Mouse (Mus musculus) heart, embryonic 11.5 days (tissue): Measurements from ENCODE around the gene Fam208b. TPM values are rescaled to one million over a fixed set of nuclear protein-coding genes. Genes with fewer than 3 reads are reported as not detected.

Experiments
- ATAC-seq: fragments of 200-750 bp; cut with Nextera tagmentation; replicated peaks from 2 replicates; pipeline ENCODE4 v1.8.0; 2017; ENCODE audit warnings: moderate library complexity; ENCODE audit not compliant: insufficient number of reproducible peaks, low FRiP score, low TSS enrichment
- H3K27ac ChIP-seq: fragments of 300-500 bp; sonication (generic); 2 replicates; pipeline ENCODE4 v1.5.1; 2014; ENCODE audit warnings: mild to moderate bottlenecking, low read depth, low read length
- H3K27me3 ChIP-seq: fragments of 300-500 bp; sonication (generic); 2 replicates; pipeline ENCODE4 v1.6.1; 2014; ENCODE audit warnings: mild to moderate bottlenecking, low read length, mixed read lengths; ENCODE audit not compliant: control insufficient read depth, insufficient read depth
- H3K36me3 ChIP-seq: fragments of 300-500 bp; sonication (generic); 2 replicates; pipeline ENCODE4 v1.6.1; 2014; ENCODE audit warnings: mild to moderate bottlenecking, low read length, moderate library complexity, mixed read lengths; ENCODE audit not compliant: control insufficient read depth, insufficient read depth
- H3K4me1 ChIP-seq: fragments of 300-500 bp; sonication (generic); 2 replicates; pipeline ENCODE4 v1.6.1; 2014; ENCODE audit warnings: low read length; ENCODE audit not compliant: control insufficient read depth, insufficient read depth
- H3K4me2 ChIP-seq: fragments of 300-500 bp; sonication (generic); 2 replicates; pipeline ENCODE4 v1.6.1; 2014; ENCODE audit warnings: mild to moderate bottlenecking, moderate library complexity
- H3K4me3 ChIP-seq: fragments of 300-500 bp; sonication (generic); 2 replicates; pipeline ENCODE4 v1.5.1; 2014; ENCODE audit warnings: low read depth, low read length
- H3K9ac ChIP-seq: fragments of 300-500 bp; sonication (generic); 2 replicates; pipeline ENCODE4 v1.6.1; 2014; ENCODE audit warnings: mild to moderate bottlenecking, low read depth, low read length, moderate library complexity
- H3K9me3 ChIP-seq: fragments of 300-500 bp; sonication (generic); replicated peaks from 2 replicates; pipeline ENCODE4 v1.6.1; 2016; ENCODE audit warnings: low read length; ENCODE audit not compliant: control insufficient read depth
- WGBS: fragments of 180-500 bp; shearing (Covaris S2); extraction: QIAGEN DNeasy Blood & Tissue Kit; methylation state at CpG from one replicate; pipeline ENCODE4 v1.1.7; 2014; ENCODE audit not compliant: insufficient replicate concordance; 5-methylcytosine and 5-hydroxymethylcytosine counted together
- polyA plus RNA-seq: library from polyadenylated mRNA; unstranded; fragments of >200 nt; fragmentation: Nextera tagmentation; extraction: Ambion mirVana; gene quantifications from 2 replicates; pipeline ENCODE4 v1.2.1, GENCODE M21; 2014

Fam208b gene
- polyA plus RNA-seq, 1 experiment from 2014 or later = 16.0 TPM

DNA sequence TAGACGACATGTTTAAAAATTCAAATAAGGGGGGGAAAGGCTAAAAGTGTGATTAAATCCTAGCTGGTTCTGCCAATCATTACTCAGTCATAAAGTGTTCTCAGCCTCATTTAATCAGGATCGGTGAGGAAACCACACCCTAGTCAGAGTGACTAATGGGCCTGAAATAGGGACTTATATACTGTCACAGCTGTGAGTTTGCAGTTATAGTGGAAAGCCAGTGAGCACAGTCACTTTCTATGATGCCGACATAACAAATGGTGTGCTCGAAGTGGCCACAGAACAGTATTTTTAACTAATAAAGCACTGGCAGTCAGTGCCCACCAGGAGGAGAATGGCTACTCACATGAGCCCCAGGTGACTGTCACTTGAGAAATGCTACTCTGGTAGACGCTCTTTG lies 66.0 kb downstream of the Fam208b start:
- 68% methylated on average over 5 of the region's 5 CpGs for WGBS
- peaks cover 20% of the 10 kb centered on the region for H3K4me1 ChIP-seq
- H3K9me3 ChIP-seq = no peaks in the 10 kb centered on the region
- H3K4me2 ChIP-seq = no peak overlapping the region
- no peaks in the 10 kb centered on the region for H3K27me3 ChIP-seq
- no peak overlapping the region for H3K4me3 ChIP-seq
- ATAC-seq = no peak
- 0 out of 2 replicates have a peak, but pooled peaks cover 2% of the 10 kb centered on the region for H3K36me3 ChIP-seq
- no peak overlapping the region for H3K9ac ChIP-seq
- H3K27ac ChIP-seq = no peak overlapping the region

DNA sequence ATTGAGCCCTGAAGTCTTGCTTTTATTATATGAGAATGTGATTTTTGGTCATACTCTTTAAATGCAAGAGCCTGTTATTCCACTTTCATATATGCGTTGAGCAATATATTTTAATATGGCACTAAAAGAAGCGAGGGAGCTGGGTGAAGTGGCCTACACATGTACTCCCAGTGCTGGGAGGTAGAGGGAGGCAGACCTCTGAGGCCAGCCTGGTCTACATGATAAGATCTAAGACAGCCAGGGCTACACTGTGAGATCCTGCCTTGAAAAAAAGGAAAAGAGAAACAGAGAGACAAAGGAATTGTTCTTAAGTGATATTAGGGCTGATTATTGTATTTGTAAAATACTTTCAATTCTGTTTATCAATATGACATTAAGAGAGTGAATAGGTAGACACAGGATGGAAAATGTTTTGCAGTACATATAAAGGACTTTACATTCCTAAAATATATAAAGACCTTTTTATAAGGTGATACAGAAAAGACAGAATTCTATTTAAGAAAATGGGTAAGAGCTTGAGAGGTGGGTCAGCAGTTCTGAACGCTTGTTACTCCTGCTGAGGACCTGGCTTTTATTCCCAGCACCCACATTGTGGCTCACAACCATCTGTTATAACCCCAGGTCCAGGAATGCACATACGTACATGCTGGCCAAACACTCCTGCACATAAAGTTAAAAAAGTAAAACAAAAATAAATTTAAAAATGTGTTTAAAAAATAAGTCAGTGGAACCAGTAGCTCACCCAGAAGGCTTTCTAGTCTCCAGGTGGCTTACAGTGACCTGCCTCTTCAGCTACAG lies 66.6 kb downstream of the Fam208b start:
- Histone ChIP-seq H3K9me3 (no peaks in the 10 kb centered on the region), H3K4me2 (no peak overlapping the region), H3K27me3 (no peaks in the 10 kb centered on the region), H3K4me3 (no peak overlapping the region), H3K36me3 (0 out of 2 replicates have a peak, but pooled peaks cover 2% of the 10 kb centered on the region), H3K9ac (no peak overlapping the region), H3K4me1 (peaks cover 25% of the 10 kb centered on the region), H3K27ac (no peak overlapping the region)
- no peak for ATAC-seq
- 89% methylated on average over 4 of the region's 4 CpGs for WGBS

- no peaks in the 10 kb centered on the region for H3K27me3 ChIP-seq
- H3K36me3 ChIP-seq = no peaks in the 10 kb centered on the region
- H3K4me1 ChIP-seq = peaks cover 23% of the 10 kb centered on the region
- WGBS = 89% methylated on average over 2 of the region's 2 CpGs
- H3K27ac ChIP-seq = no peak overlapping the region
- H3K4me2 ChIP-seq = 0 out of 2 replicates have a peak overlapping the region, but pooled peaks have one; percentile 3
- H3K4me3 ChIP-seq = no peak overlapping the region
- no peak for ATAC-seq
- no peak overlapping the region for H3K9ac ChIP-seq
- H3K9me3 ChIP-seq = no peaks in the 10 kb centered on the region
Measured at GRCm38 (mm10) chr13:3541159-3541782, 69.6 kb downstream of the Fam208b start.

- Histone ChIP-seq H3K27me3 (no peaks in the 10 kb centered on the region), H3K9me3 (no peaks in the 10 kb centered on the region), H3K9ac (no peak overlapping the region), H3K36me3 (no peaks in the 10 kb centered on the region), H3K4me3 (peak overlapping the region; percentile 86; the same call in 1 of the 2 replicates), H3K4me2 (peak overlapping the region; percentile 81), H3K27ac (no peak overlapping the region), H3K4me1 (peaks cover 17% of the 10 kb centered on the region)
- WGBS = 68% methylated on average over 2 of the region's 2 CpGs
- ATAC-seq = no peak
Measured at GRCm38 (mm10) chr13:3540166-3540565, 70.7 kb downstream of the Fam208b start.

- ATAC-seq = no peak
- 6% methylated on average over 15 of the region's 15 CpGs for WGBS
- peaks cover 14% of the 10 kb centered on the region for H3K4me1 ChIP-seq
- H3K27ac ChIP-seq = peak overlapping the region; percentile 99; the same call in 1 of the 2 replicates
- peak overlapping the region; percentile 86 for H3K4me3 ChIP-seq
- H3K27me3 ChIP-seq = no peaks in the 10 kb centered on the region
- H3K9ac ChIP-seq = peak overlapping the region; percentile 98
- no peaks in the 10 kb centered on the region for H3K9me3 ChIP-seq
- H3K36me3 ChIP-seq = no peaks in the 10 kb centered on the region
- peak overlapping the region; percentile 81 for H3K4me2 ChIP-seq
Measured at GRCm38 (mm10) chr13:3538969-3539562, 71.8 kb downstream of the Fam208b start.

DNA sequence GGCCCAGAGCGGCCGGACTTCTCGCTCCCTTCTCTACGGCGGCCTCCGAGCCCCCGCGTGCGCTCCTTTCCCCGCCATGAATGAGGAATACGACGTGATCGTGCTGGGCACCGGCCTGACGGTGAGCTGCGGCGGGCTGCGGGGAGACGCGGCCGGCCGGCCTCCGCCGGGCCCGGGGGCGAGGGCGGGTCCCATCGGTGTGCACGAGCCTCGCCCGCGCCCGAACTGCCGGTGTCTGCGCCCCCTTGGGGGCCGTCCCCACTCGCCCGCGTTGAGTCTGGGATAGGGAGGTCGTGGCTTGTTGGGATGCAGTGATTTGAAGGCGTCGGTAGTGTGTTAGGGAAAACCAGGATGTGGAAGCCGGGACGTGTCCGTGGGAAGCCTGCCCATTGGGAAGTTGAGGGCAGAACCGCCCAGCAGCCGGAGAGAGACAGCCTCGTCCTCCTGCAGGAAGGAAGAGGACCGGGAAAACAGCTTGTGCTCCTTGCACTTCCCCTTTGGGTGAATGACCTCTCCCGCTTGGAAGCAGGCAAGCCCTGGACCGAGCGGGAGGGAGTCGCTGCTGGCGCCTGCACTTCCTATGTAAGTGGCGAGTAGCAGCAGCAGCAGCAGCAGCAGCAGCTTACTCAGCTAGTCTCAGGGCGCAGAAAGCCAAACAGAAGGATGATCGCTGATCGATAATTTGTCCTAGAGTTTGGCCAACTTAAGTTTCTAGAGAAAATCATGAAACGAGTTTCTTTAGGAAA lies 72.5 kb downstream of the Fam208b start:
- H3K27me3 ChIP-seq = no peaks in the 10 kb centered on the region
- peak overlapping the region; percentile 99 for H3K27ac ChIP-seq
- H3K9ac ChIP-seq = peak overlapping the region; percentile 98
- no peaks in the 10 kb centered on the region for H3K36me3 ChIP-seq
- H3K4me3 ChIP-seq = peak overlapping the region; percentile 86
- under 1% methylated on average over 59 of the region's 59 CpGs for WGBS
- H3K9me3 ChIP-seq = no peaks in the 10 kb centered on the region
- peaks cover 14% of the 10 kb centered on the region for H3K4me1 ChIP-seq
- H3K4me2 ChIP-seq = peak overlapping the region; percentile 81
- peak; percentile 67 for ATAC-seq

DNA sequence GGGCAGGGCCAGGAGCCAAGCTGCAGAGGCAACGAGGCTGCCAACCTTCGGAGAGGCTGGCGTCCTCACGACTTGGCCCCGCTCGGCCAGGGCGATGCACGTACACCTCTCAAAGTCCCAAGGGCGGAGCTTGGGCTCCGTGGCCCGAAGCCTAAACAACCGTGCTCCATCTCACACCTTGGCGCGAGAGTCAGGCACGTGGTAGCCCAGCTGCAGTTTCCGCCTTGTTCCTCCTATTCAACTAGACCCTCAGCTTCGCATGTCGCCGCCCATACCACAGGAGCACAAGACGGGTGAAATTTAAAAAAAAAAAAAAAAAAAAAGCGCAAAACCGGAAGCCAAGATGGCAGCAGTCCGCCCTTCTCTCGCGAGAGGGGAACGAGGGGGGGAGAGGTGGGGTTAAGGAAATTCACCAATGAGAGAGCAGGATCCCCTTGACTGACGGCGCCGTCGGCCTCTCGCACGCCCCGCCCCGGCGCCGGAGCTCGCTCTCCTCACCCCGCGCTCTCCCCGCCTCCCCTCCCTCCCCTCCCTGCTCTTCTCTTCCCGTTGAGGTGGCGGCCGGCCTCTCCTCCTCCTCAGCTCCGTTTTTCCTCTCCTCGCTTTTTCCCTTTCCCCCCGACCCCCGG lies 73.2 kb downstream of the Fam208b start, which contains the start of gene Gdi2:
Gene Gdi2 (plus strand): TSS at position 470 of the 629 bp plus-strand sequence.
- Histone ChIP-seq H3K36me3 (no peaks in the 10 kb centered on the region), H3K9ac (peak within 1 kb of the TSS; percentile 98), H3K4me3 (peak within 1 kb of the TSS; percentile 86), H3K27me3 (no peaks in the 10 kb centered on the region), H3K4me2 (peak within 1 kb of the TSS; percentile 81), H3K27ac (peak within 1 kb of the TSS; percentile 99), H3K9me3 (no peaks in the 10 kb centered on the region), H3K4me1 (peaks cover 14% of the 10 kb centered on the region)
- 1% methylated on average over 30 of the region's 47 CpGs for WGBS
- ATAC-seq = peak; percentile 99

DNA sequence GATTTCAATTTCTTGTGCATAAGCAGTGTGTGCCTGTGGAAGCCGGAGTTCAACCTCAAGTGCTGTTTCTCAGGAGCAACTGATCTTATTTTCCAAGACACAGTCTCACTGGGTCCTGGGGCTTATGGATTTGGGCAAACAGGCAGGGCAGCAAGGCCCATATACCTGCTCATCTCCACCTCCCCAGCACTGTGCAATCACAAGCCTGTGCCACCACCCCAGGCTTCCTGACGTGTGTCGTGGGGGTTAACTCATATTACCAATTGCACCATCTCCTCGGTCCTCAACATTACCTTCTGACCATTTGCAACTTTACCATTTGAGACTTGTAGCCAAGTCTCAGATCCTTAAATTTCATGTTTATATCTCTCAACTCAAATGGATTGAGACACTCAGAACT lies 76.8 kb downstream of the Fam208b start:
- no peaks in the 10 kb centered on the region for H3K36me3 ChIP-seq
- 85% methylated on average over 4 of the region's 4 CpGs for WGBS
- H3K9ac ChIP-seq = no peak overlapping the region
- H3K4me3 ChIP-seq = no peak overlapping the region
- no peaks in the 10 kb centered on the region for H3K9me3 ChIP-seq
- H3K4me2 ChIP-seq = no peak overlapping the region
- H3K27ac ChIP-seq = no peak overlapping the region
- no peaks in the 10 kb centered on the region for H3K27me3 ChIP-seq
- H3K4me1 ChIP-seq = no peaks in the 10 kb centered on the region
- ATAC-seq = no peak
